Mouse (Mus musculus) heart, adult 11 months (tissue): ENCODE results near the gene Ptar1.
"Not testable (repeated sequence)": the region's sequence is repeated elsewhere in the genome, so short reads cannot be mapped to it uniquely, and the experiment has no call there.

ENCODE experiments used
- DNase-seq: peaks from one replicate; pipeline ENCODE4 v3.0.0; 2022

Gene Ptar1

GRCm38 (mm10) chr19:23687296-23688021 lies at the start of gene Ptar1:
Gene Ptar1 (plus strand): TSS chr19:23687429.
- peak; percentile 99 for DNase-seq

- no peak for DNase-seq
These were observed 43.4 kb upstream of the Ptar1 start for GRCm38 (mm10) chr19:23643819-23644218.

- no peak for DNase-seq
These were observed 41.9 kb upstream of the Ptar1 start for GRCm38 (mm10) chr19:23645347-23645746.

GRCm38 (mm10) chr19:23647308-23647707 lies 39.9 kb upstream of the Ptar1 start:
- no peak for DNase-seq

- DNase-seq: peak; percentile 95
These were observed 34.6 kb upstream of the Ptar1 start, which contains the start of gene 1700028P14Rik for GRCm38 (mm10) chr19:23652644-23653043. Gene 1700028P14Rik (minus strand): TSS chr19:23652812.

GRCm38 (mm10) chr19:23653154-23653553 lies 34.1 kb upstream of the Ptar1 start:
- DNase-seq: no peak

- no peak for DNase-seq
These were observed 29.8 kb upstream of the Ptar1 start for GRCm38 (mm10) chr19:23657261-23657932.

GRCm38 (mm10) chr19:23658350-23658749 lies 28.9 kb upstream of the Ptar1 start:
- DNase-seq: no peak

- DNase-seq: no peak
These were observed 23.1 kb upstream of the Ptar1 start for GRCm38 (mm10) chr19:23664083-23664482.

GRCm38 (mm10) chr19:23668142-23668655 lies 19.0 kb upstream of the Ptar1 start:
- no peak for DNase-seq

GRCm38 (mm10) chr19:23673021-23673420 lies 14.2 kb upstream of the Ptar1 start:
- no peak for DNase-seq

GRCm38 (mm10) chr19:23675656-23676055 lies 11.6 kb upstream of the Ptar1 start:
- DNase-seq: not testable (repeated sequence)

GRCm38 (mm10) chr19:23686962-23687295 lies 300 bp upstream of the Ptar1 start:
- DNase-seq: no peak

GRCm38 (mm10) chr19:23688421-23688946 lies 1.3 kb downstream of the Ptar1 start:
- DNase-seq: no peak

- peak; percentile 96 for DNase-seq
These were observed 7.1 kb downstream of the Ptar1 start for GRCm38 (mm10) chr19:23694344-23694743.

- DNase-seq: peak; percentile 94
These were observed 10.6 kb downstream of the Ptar1 start for GRCm38 (mm10) chr19:23697861-23698260.

GRCm38 (mm10) chr19:23698366-23698765 lies 11.1 kb downstream of the Ptar1 start:
- DNase-seq: no peak

GRCm38 (mm10) chr19:23699131-23699530 lies 11.9 kb downstream of the Ptar1 start:
- DNase-seq: no peak

GRCm38 (mm10) chr19:23702896-23703295 lies 15.7 kb downstream of the Ptar1 start:
- DNase-seq: no peak

GRCm38 (mm10) chr19:23705383-23705782 lies 18.2 kb downstream of the Ptar1 start:
- no peak for DNase-seq

GRCm38 (mm10) chr19:23746506-23746905 lies 59.3 kb downstream of the Ptar1 start:
- DNase-seq: no peak

GRCm38 (mm10) chr19:23757011-23757410 lies 69.8 kb downstream of the Ptar1 start:
- peak; percentile 94 for DNase-seq

- DNase-seq: peak; percentile 99
These were observed 70.8 kb downstream of the Ptar1 start for GRCm38 (mm10) chr19:23757961-23758553.
